Mouse (Mus musculus): ENCODE data around the gene Frat2. TPM values are rescaled to one million over a fixed set of nuclear protein-coding genes. Genes with fewer than 3 reads are reported as not detected.

The Frat2 gene
- polyA plus RNA-seq, 1 experiment, result 0.79 TPM

DNA sequence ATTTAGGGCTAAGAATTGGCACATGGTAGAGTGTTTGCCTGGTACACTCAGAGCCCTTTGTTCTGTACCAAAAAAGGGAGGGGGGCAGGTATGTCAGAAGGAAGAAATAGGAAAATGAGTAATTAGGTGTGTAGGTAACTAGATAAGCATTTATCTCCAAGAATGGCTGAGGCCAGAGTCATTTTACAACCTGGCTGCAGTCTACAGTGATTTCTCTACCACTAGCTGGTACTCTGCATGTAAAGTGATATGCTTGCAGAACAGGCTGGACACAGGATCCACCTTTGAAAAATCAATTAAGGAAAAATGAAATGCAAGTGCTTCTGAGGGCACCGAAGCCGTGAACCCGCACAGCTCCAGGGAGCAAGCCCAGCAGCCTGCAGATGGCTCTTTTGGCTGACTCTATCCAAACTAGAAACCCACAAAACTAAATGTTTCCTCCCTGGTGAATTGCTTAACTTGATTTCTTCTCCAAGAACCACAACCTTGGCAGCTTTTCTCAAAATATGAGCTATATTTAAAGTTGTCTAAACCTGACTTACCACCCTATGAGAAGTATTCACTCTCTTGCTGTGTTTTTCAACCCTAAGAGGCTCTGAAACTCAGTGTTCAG, 51.7 kb downstream of the Frat2 start:
- Histone ChIP-seq H3ac (ENCODE audit: control insufficient read depth, insufficient read length) (no peak overlapping the region), H3K4me2 (ENCODE audit: low read depth) (peak overlapping the region; percentile 55), H3K36me3 (ENCODE audit: control insufficient read depth, insufficient read depth) (no peaks in the 10 kb centered on the region), H3K4me3 (no peak overlapping the region), H3K79me2 (ENCODE audit: control insufficient read depth, insufficient read depth) (no peaks in the 10 kb centered on the region), H3K27me3 (ENCODE audit: control insufficient read depth, insufficient read depth, insufficient read length) (no peaks in the 10 kb centered on the region)
- TF ChIP-seq SRF (IDR thresholded peaks at IDR 0.05; ENCODE audit: control insufficient read depth, insufficient read length, low read depth) (no peak), E2F4 (IDR thresholded peaks at IDR 0.05; ENCODE audit: insufficient read depth) (no peak), CEBPB (IDR thresholded peaks at IDR 0.05; ENCODE audit: insufficient read depth, poor library complexity, severe bottlenecking) (peak; percentile 89)

Other genes starting within 250 kb of the Frat2 start
- gene Slit1, start 104.5 kb downstream of the Frat2 start, polyA plus RNA-seq (2012; fragmentation: generic; extraction: Trizol), result 0.80 TPM
- gene Arhgap19, start 46.1 kb downstream of the Frat2 start, polyA plus RNA-seq (2012; fragmentation: generic; extraction: Trizol), result 4.4 TPM
- 0.19 TPM for gene Frat1, start 18.2 kb downstream of the Frat2 start, polyA plus RNA-seq (2012; fragmentation: generic; extraction: Trizol)
- 45.4 TPM for gene Rrp12, start 48.0 kb upstream of the Frat2 start, polyA plus RNA-seq (2012; fragmentation: generic; extraction: Trizol)
- 552 TPM for gene Pgam1, start 63.8 kb upstream of the Frat2 start, polyA plus RNA-seq (2012; fragmentation: generic; extraction: Trizol)
- 49.4 TPM for gene Exosc1, start 85.3 kb upstream of the Frat2 start, polyA plus RNA-seq (2012; fragmentation: generic; extraction: Trizol)
- 124 TPM for gene Zdhhc16, start 85.3 kb upstream of the Frat2 start, polyA plus RNA-seq (2012; fragmentation: generic; extraction: Trizol)
- 34.2 TPM for gene Mms19, start 133.0 kb upstream of the Frat2 start, polyA plus RNA-seq (2012; fragmentation: generic; extraction: Trizol)
- 141 TPM for gene Ubtd1, start 133.6 kb upstream of the Frat2 start, polyA plus RNA-seq (2012; fragmentation: generic; extraction: Trizol)
- gene Ankrd2, start 187.9 kb upstream of the Frat2 start, polyA plus RNA-seq (2012; fragmentation: generic; extraction: Trizol), result 110 TPM
- 2.4 TPM for gene Hoga1, start 197.5 kb upstream of the Frat2 start, polyA plus RNA-seq (2012; fragmentation: generic; extraction: Trizol)
- 0.30 TPM for gene 4933411K16Rik, start 204.1 kb upstream of the Frat2 start, polyA plus RNA-seq (2012; fragmentation: generic; extraction: Trizol)
- gene Morn4, start 238.2 kb upstream of the Frat2 start, polyA plus RNA-seq (2012; fragmentation: generic; extraction: Trizol), result 32.3 TPM
- 37.5 TPM for gene Pi4k2a, start 242.3 kb upstream of the Frat2 start, polyA plus RNA-seq (2012; fragmentation: generic; extraction: Trizol)

Measured in myocyte (in vitro differentiated cells).